Mouse (Mus musculus) retina, postnatal 1 day (tissue): ENCODE measurements around the gene Vwf.

Experiments used
- DNase-seq: peaks from one replicate; pipeline ENCODE4 v3.0.0-alpha.2; 2012

Gene Vwf

GRCm38 (mm10) chr6:125546474-125546873 is at the start of gene Vwf:
Vwf (plus strand) TSS chr6:125546774.
- DNase-seq: no peak

- DNase-seq: peak; percentile 74
Observed at GRCm38 (mm10) chr6:125498062-125498461, 48.5 kb upstream of the Vwf start.

- DNase-seq: no peak
Observed at GRCm38 (mm10) chr6:125503186-125503802, 43.3 kb upstream of the Vwf start.

- DNase-seq: no peak
Observed at GRCm38 (mm10) chr6:125504622-125505355, 41.8 kb upstream of the Vwf start.

- DNase-seq: no peak
Observed at GRCm38 (mm10) chr6:125506427-125506826, 40.1 kb upstream of the Vwf start.

- no peak for DNase-seq
Observed at GRCm38 (mm10) chr6:125509783-125510182, 36.8 kb upstream of the Vwf start.

GRCm38 (mm10) chr6:125510645-125511044 is 35.9 kb upstream of the Vwf start:
- DNase-seq: no peak

GRCm38 (mm10) chr6:125511196-125511595 is 35.4 kb upstream of the Vwf start:
- DNase-seq: no peak

GRCm38 (mm10) chr6:125512950-125513596 is 33.5 kb upstream of the Vwf start:
- peak; percentile 16 for DNase-seq

- peak; percentile 27 for DNase-seq
Observed at GRCm38 (mm10) chr6:125515503-125516315, 30.9 kb upstream of the Vwf start.

GRCm38 (mm10) chr6:125521558-125522193 is 24.9 kb upstream of the Vwf start:
- peak; percentile 26 for DNase-seq

GRCm38 (mm10) chr6:125524027-125524426 is 22.5 kb upstream of the Vwf start:
- DNase-seq: no peak

- DNase-seq: no peak
Observed at GRCm38 (mm10) chr6:125526066-125526465, 20.5 kb upstream of the Vwf start.

- DNase-seq: no peak
Observed at GRCm38 (mm10) chr6:125528614-125529200, 17.9 kb upstream of the Vwf start.

- DNase-seq: no peak
Observed at GRCm38 (mm10) chr6:125529479-125529878, 17.1 kb upstream of the Vwf start.

- DNase-seq: no peak
Observed at GRCm38 (mm10) chr6:125533104-125533650, 13.4 kb upstream of the Vwf start.

GRCm38 (mm10) chr6:125534990-125535389 is 11.6 kb upstream of the Vwf start:
- DNase-seq: no peak

- DNase-seq: no peak
Observed at GRCm38 (mm10) chr6:125538469-125538868, 8.1 kb upstream of the Vwf start.

GRCm38 (mm10) chr6:125539423-125539822 is 7.2 kb upstream of the Vwf start:
- no peak for DNase-seq

GRCm38 (mm10) chr6:125540199-125540598 is 6.4 kb upstream of the Vwf start:
- no peak for DNase-seq

- no peak for DNase-seq
Observed at GRCm38 (mm10) chr6:125540826-125541225, 5.7 kb upstream of the Vwf start.

GRCm38 (mm10) chr6:125541296-125541695 is 5.3 kb upstream of the Vwf start:
- DNase-seq: no peak
